Mouse (Mus musculus): ENCODE results near the gene Pigm. TPM values are rescaled to one million over a fixed set of nuclear protein-coding genes. Genes with fewer than 3 reads are reported as not detected.

Gene Pigm
- total RNA-seq, 2 experiments from 2014 or later, result 4.4 to 4.8 TPM

Other genes starting within 250 kb of the Pigm start
- 100 to 1,000 TPM; 125 to 136 TPM for gene Pex19, start 249.8 kb upstream of the Pigm start, total RNA-seq (2021)
- 100 to 1,000 TPM; 124 to 129 TPM for gene Dcaf8, start 228.5 kb upstream of the Pigm start, total RNA-seq (2021)
- gene Pea15a, start 169.7 kb upstream of the Pigm start, total RNA-seq (2021), result 10 to 100 TPM; 59.1 to 65.0 TPM
- 1 to 10 TPM; 8.0 to 8.6 TPM for gene Casq1, start 156.7 kb upstream of the Pigm start, total RNA-seq (2021)
- gene Atp1a4, start 118.1 kb upstream of the Pigm start, total RNA-seq (2021), result not detected
- 10 to 100 TPM; 10.9 to 12.4 TPM for gene Igsf8, start 114.9 kb upstream of the Pigm start, total RNA-seq (2021)
- 100 to 1,000 TPM; 604 to 624 TPM for gene Atp1a2, start 78.5 kb upstream of the Pigm start, total RNA-seq (2021)
- gene Kcnj9, start 47.2 kb upstream of the Pigm start, total RNA-seq (2021), result not detected
- under 1 TPM; 0.05 to 0.11 TPM for gene Kcnj10, start 35.3 kb upstream of the Pigm start, total RNA-seq (2021)
- gene Slamf9, start 98.8 kb downstream of the Pigm start, total RNA-seq (2021), result 1 to 10 TPM; 1.1 to 1.5 TPM
- gene Igsf9, start 105.2 kb downstream of the Pigm start, total RNA-seq (2021), result under 1 TPM; 0.75 to 0.76 TPM
- 10 to 100 TPM; 71.9 to 78.4 TPM for gene Tagln2, start 123.5 kb downstream of the Pigm start, total RNA-seq (2021)
- gene Cfap45, start 144.3 kb downstream of the Pigm start, total RNA-seq (2021), result under 1 TPM; 0.14 to 0.92 TPM
- not detected for gene Vsig8, start 179.4 kb downstream of the Pigm start, total RNA-seq (2021)
- gene Slamf8, start 214.0 kb downstream of the Pigm start, total RNA-seq (2021), result under 1 TPM; 0.22 to 0.42 TPM
- not detected for gene Fcrl6, start 226.0 kb downstream of the Pigm start, total RNA-seq (2021)

Measured in heart, postnatal 36 days (tissue).